Mouse (Mus musculus): ENCODE measurements around the gene Mtmr10.

DNA sequence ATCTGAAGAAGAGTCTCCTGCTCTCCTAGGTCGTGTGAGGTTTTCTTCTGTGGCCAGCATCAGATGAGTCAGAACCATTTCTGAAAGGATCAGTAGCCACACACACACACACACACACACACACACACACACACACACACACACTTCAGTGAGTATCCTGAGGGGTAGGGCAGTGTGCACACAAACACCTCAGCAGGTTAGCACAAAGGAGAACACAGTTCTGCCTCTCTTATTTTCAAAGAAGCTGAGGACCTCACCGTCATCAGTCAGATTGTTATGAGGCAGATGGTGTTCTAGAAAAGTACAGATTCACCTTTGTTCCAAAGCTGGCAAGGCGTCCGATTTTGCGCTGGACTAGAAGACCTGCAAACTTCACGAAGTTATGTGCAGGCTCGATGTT, 22.8 kb downstream of the Mtmr10 start:
- no peak for TF ChIP-seq GATA1 (IDR thresholded peaks at IDR 0.05; ENCODE audit: low read length)
- TF ChIP-seq TAL1 (IDR thresholded peaks at IDR 0.05; ENCODE audit: low read length) = no peak
